Mouse (Mus musculus): ENCODE measurements around the gene Drd1.
A peak's percentile ranks its signal among the peaks of the same experiment; 100 is the strongest.

The Drd1 gene

DNA sequence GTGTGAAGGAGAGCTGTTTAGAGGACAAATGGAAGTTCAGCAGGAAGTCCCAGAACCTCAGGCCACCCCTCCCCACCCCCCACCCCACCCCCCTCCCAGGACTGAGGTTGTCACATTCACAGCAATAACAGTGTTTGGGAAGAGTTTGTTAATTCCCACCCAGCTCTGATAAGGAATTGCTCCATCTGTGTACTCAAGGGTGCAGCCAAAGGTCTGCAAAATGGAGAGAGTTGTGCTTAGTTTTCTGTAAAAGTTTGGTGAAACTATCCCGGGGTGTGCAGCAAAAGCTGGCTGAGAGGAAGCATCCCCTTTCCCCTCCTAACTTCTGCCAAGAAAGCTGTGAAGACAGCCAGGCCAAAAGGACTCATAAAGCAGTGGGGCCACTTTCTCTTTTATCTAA is 17.6 kb upstream of the Drd1 start:
- DNase-seq (ENCODE audit: low read depth, low spot score) = no peak

DNA sequence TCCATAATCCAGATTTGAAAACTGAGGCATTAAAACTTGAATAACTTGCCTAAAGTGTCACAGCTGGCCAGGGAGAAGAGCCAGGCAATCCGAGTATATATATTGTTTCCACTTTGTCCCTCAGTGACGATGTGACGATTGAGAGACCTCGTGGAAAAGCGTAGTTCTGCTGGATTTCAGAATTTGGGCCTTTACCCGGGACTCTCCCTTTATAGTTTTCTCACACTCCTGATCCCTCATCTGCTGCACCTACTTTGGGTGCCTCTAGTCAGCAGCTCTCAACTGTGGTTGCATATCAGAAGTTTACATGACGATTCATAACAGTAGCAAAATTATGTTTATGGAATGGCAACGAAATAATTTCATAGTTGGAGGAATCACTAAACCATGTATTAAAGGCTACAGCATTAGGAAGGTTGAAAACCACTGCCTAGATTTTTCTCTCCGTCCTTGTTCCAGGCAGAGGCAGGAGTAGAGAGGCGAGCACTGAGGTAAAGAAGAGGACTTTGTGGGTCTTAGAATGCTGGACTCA is 17.1 kb upstream of the Drd1 start:
- no peak for DNase-seq (ENCODE audit: low read depth, low spot score)

DNA sequence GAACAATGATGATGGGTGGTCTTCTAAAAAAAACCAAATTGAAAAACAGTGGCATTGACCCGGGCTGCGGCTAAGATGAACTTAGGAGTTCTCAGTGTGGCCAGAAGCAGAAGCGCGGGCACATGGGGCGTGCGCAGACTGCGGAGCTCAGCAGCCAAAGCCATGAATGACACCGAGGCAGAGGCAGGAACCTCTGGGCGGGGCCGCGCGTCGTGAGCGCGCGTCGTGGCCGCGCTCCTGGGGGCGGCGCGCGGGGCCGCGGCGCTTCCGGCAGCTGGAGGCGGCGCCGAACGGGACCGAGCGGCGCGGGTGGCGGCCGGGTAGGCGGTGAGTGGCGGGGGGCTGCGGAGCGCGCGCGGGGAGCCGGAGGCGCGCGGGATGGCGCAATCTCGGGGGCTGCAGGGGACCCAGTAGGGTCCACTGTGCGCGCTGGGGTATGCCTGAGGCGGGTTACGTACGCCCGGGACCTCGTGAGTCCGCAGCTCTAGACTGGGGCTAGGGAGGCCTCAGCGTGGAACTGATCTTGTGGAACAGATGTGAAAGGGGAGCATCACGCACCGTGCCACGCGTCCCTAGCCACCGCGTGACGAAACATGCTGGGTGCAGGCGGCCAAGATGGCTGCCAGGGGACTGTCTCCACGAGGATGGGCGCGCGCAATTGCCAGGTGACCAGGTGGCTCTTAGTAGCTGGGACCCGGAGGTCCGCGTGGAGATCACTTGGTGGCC is 16.3 kb upstream of the Drd1 start, which contains the start of gene Sfxn1:
Gene Sfxn1, plus strand, starts transcription at position 264 of the 726 bp plus-strand sequence.
- peak; percentile 30 for DNase-seq (ENCODE audit: low read depth, low spot score)

DNA sequence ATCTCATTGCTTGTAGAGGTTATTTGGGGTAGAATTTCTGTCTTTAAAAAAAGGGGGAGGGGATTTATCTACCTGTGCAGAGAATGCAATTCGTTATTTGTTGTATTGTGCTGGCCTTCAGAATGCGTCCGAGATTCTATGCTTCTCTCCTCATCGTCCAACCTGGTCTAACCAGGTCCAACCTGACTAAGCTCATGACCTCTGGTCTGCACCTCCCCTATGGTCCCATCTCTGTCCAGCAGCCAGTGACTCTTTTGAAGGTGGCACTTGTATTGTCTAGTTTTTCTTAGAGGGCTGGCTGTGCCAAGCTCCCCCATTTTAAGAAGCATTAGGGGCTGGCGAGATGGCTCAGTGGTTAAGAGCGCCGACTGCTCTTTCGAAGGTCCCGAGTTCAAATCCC is 15.5 kb upstream of the Drd1 start:
- no peak for DNase-seq (ENCODE audit: low read depth, low spot score)

DNA sequence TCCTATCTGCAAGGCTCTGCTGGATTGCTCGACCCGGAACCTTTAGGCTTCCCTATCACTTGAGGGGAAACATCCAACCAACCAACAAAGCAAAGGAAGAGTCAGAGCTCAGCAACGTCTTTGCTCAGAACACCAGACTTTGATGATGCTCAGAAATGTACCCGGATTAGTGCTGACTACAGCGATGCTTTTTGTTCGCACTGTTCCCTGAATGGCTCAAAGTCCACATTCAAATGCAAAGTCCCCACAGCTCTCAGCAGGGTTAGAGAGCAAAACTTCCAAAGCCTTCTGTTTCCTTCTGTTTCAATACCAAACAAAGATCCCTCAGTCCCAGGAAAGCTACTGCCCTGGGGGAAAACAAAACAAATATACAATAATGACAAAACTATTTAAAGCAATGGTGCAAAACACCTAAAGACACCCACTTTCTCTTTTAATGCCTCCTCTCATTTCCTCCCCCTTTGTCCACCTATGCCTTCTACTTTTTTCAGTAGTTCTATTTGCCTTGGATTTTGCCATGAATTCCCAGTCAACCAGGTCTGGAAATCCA is 12.2 kb upstream of the Drd1 start:
- no peak for DNase-seq (ENCODE audit: low read depth, low spot score)

DNA sequence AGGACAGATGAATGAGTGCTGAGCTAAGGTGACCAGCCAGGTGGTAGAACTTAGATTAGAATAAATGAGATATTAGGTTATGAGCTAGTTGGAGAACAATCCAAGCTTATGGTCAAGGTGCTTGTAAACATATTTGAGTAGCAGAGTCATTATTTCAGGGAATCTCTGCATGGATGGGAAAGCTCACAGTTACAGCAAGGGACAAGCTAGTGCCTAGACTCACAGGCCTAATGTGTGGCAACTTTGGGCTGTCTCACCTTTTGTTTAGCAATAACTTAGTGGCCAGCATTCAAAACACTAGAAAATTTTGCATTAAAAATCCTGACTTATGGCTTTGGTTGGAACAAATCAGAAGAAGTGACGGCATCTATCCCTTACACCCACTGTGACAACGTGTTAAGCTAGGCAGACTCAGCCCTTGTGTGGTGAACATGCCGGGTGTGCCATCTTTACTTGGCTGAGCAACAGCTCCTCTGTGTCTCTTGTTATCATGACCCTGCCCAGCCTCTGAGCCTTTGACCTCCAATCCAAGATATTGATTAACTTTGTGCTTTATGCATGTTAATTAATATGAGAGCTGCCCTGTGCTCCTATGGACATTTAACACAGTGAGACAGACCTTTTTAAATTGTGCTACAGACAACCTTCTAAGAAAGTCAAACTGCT is 10.7 kb upstream of the Drd1 start:
- no peak for DNase-seq (ENCODE audit: low read depth, low spot score)

DNA sequence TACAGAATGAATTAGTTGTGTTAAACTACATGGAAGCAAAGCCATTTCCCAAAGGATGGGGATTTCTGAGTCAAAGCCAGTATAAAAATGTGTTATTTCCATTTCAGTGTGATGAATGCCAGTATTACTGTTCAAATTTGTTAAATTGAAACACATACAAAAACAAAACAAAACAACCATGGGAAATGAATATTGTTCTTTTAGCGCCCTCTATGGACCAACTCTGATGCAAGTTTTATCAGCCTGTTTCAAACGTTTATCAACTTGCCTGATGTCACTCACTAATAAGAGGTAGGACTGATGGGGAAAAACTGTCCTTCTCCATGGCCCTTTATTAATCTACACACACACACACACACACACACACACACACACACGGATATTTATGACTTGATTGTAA is 7.8 kb upstream of the Drd1 start:
- DNase-seq (ENCODE audit: low read depth, low spot score) = no peak

DNA sequence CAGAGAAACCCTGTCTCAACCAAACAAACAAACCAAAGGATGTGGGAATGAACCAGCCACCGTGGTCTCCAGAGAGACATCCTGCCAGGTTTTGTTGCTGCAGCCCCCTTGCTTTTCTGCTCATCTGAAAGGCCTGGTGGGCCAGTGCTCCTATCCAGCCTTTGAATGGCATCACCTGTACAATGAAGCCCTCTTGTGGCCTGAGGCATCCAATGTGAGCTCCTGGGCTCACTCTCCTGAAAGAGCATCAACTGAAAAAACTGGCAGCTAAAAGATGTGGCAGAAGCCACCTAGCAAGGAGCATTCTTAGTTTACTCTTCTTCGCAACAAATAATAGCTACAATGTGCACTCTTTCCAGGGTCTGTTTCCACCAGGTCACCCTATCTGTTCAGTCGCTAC is 6.6 kb upstream of the Drd1 start:
- DNase-seq (ENCODE audit: low read depth, low spot score) = no peak

DNA sequence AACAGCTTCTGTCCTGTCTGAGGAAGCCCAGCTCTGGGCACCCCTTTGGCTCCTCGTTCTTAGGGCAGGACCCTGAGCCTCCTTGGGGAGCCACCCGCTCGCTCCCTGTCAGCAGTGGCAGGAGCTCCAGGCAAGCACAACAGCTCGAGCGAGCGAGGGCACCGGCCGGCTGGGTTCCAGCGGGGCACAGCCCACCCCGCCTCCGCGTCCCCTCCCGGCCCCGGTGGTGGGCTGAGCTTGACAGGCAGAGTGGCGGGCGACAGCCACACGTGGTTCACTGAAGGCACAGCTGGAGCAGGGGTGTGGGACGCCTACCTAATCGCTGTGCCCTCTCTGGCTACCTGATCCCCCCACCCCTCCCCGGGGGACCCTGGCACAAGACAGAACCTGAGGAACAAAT is 543 bp downstream of the Drd1 start:
- no peak for DNase-seq (ENCODE audit: low read depth, low spot score)

DNA sequence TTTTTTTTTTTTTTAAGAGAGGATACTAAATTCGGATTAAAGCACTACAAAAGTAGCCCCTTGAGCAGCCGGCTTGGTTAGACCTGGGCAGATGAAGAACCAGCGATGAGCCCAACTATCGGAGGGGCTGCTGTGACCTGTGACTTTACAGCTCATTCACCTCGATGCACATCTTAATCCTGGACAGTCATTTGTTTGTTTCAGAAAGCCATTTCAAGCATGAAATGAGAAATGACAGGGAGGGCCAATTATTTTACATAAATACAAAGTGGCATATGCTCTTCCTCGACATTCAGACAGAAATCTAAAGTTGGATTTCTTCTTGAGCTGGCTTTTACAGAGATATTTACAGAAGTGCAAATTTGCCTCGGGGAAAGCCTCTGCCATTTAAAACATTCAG is 3.9 kb downstream of the Drd1 start:
- no peak for DNase-seq (ENCODE audit: low read depth, low spot score)

DNA sequence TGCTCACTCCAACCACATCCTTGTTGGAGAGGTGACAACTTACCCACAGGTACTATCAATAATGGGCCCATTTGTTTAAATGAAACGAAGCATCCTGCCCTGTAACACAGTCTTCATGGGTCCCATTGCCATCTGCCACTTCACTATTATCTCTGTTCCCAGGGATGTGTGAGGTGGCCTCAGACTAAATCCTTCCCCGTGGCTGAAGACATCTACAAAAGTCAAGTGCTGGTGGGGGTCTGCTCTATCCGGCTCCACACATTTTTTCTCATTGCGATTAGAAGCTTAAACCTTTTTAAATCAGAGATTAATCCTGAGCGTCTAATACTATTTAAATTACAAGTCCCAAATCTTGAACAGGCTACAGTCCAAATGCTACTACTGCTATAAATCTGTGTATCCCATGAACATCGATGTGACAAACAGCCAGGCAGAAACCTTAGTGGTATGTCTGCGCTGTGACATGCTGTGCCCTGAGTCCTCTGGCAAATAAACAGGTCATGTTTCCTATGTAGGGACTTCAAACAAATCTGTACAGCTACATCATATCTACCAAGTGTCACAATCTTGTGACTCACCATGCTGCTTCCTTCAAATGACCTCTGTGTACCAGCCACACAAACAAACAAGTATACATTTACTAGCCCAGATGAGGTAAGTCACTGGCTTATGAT is 6.7 kb downstream of the Drd1 start:
- no peak for DNase-seq (ENCODE audit: low read depth, low spot score)

DNA sequence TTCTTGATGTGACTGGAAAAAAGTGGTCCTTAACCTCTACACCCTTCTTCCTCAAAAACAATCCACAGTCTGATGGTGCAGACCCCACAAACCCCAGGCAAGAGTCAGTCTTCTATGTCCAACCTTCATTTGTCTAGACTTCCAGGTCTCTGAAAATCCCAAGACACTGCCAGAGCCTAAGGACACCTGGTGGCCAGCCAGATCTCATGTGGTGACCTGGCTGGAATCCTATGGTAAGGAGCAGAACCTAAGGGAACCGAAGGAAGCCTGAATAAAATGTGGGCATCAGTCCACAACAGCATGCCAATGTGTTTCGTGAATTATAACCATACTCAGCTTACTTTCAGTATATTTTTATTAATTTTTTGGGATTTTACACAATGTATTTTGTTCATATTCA is 15.2 kb downstream of the Drd1 start:
- no peak for DNase-seq (ENCODE audit: low read depth, low spot score)

DNA sequence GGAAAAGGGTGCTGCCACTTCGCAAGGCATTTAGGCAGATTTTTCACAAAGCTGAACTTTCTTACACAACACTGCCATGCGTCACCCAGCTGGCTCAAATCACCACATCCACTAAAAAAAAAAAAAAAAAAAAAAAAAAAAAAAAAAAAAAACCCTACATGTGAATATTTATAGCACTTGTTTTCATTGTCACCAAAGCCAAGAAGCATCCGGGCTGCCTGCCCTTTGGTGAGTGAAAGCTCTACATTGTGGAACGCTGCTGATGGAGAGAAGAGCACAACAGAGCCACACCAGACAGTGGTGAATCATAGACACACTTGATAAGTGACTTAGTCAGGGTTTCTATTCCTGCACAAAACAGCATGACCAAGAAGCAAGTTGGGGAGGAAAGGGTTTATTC is 17.6 kb downstream of the Drd1 start:
- no peak for DNase-seq (ENCODE audit: low read depth, low spot score)

DNA sequence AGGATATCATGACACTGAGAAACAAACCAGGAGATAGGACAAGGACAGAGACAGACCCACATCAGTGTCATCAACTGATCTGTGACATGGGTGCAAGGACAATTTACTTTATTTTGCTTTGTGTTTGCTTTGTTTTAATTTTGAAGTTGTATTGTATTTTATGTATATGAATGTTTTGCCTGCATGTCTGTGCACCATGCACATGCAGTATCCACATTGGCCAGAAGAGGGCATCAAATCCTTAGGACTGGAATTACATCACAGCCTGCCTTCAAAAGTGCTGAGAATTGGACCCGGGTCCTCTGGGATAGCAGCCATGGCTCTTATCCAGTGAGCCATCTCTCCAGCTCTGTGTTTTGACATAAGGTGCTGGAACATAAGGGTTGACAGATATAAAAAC is 20.0 kb downstream of the Drd1 start:
- peak; percentile 1 for DNase-seq (ENCODE audit: low read depth, low spot score)

DNA sequence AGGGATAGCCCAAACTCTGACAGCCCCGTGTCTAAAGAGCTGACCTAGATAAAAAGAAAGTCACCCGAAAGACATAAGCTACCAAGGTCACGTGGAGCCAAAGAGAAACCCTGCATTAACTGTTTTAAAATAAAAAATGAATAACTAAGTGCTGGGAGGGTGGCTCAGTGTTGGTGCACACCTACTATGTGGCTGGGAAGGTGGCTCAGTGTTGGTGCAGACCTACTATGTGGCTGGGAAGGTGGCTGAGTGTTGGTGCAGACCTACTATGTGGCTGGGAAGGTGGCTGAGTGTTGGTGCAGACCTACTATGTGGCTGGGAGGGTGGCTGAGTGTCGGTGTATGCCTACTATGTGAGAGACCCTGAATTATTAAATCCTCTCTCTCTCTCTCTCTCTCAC is 21.9 kb downstream of the Drd1 start:
- no peak for DNase-seq (ENCODE audit: low read depth, low spot score)

DNA sequence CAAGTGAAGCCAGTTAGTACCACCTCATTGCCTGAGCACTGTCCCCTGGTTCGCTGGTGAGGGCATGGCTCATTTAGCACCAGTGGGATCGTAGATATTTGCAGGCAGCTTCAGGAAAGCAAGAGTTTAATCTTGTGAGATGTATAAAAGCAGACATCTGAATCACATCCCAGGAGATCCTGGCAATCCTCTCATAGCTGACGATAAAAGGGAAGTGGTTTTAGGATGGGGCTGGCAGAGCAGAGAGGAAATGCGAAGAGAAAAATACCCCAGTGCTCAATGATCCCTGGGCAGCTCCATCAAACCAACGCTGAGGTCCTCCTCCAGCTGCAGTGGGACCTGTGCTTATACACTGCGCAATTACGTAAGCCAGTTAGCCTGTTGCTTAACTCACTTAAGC is 28.4 kb downstream of the Drd1 start:
- no peak for DNase-seq (ENCODE audit: low read depth, low spot score)

DNA sequence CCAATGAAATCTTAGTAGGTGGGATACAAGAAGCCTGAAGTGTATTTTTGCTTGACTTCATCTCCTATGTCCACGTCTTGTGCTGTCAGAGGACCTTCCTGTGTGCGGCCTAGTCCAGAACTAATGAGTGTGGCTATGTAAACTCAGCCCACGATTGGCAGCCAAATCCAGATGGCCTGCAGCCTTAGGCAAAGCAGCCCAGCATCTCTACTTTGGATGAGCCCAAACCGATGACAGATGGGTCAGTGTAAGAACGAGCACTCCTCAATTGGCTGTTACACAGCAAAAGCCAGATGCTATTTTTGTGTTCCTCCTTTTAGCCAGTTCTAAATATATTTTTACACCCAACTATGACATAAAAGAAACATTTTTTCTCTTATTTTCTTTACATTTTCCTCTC is 32.2 kb downstream of the Drd1 start:
- no peak for DNase-seq (ENCODE audit: low read depth, low spot score)

DNA sequence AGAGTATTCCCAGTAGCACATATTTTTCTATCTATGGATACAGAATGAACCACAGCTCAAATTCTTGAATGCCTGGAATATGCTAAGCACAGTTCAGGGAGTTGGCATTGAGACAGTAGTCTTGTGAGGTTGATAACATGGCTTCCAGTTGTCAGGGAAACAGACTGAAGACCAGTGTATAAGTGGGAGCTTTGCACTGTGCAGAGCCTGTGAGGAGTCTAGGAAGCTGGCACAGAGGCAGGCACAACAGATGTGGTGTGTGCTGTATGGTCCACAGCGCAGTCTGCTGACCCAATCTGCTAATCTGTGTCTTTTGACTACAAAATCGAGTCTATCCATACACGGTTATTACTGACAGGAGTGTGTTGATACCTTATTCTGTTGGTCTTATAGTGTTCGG is 46.8 kb downstream of the Drd1 start:
- no peak for DNase-seq (ENCODE audit: low read depth, low spot score)

Measured in c-Kit-negative CD71-positive TER-119-positive erythroid progenitor cells, embryonic 14.5 days (primary cell).